Mouse (Mus musculus) heart, adult 11 months (tissue): Measurements from ENCODE around the gene Fam71f1.
"Not testable (repeated sequence)": the region's sequence is repeated elsewhere in the genome, so short reads cannot be mapped to it uniquely, and the experiment has no call there.

Experiments
- DNase-seq: peaks from one replicate; pipeline ENCODE4 v3.0.0; 2022

The Fam71f1 gene

GRCm38 (mm10) chr6:29329514-29329913, 10.6 kb downstream of the Fam71f1 start:
- no peak for DNase-seq

- DNase-seq = not testable (repeated sequence)
Measured at GRCm38 (mm10) chr6:29346512-29346911, 27.6 kb downstream of the Fam71f1 start.

- DNase-seq = peak; percentile 84
Measured at GRCm38 (mm10) chr6:29347189-29347588, 28.2 kb downstream of the Fam71f1 start.

GRCm38 (mm10) chr6:29347665-29348370, 28.9 kb downstream of the Fam71f1 start, which contains the start of gene Calu:
Gene Calu (plus strand): TSS chr6:29348069.
- DNase-seq = peak; percentile 100

- no peak for DNase-seq
Measured at GRCm38 (mm10) chr6:29348371-29348724, 29.4 kb downstream of the Fam71f1 start.

GRCm38 (mm10) chr6:29351613-29352012, 32.7 kb downstream of the Fam71f1 start:
- no peak for DNase-seq

- DNase-seq = peak; percentile 88
Measured at GRCm38 (mm10) chr6:29352816-29353215, 33.9 kb downstream of the Fam71f1 start.

GRCm38 (mm10) chr6:29359386-29359785, 40.4 kb downstream of the Fam71f1 start:
- peak; percentile 89 for DNase-seq

GRCm38 (mm10) chr6:29360211-29360610, 41.3 kb downstream of the Fam71f1 start:
- DNase-seq = peak; percentile 68

- peak; percentile 84 for DNase-seq
Measured at GRCm38 (mm10) chr6:29362246-29363128, 43.5 kb downstream of the Fam71f1 start.

- no peak for DNase-seq
Measured at GRCm38 (mm10) chr6:29363129-29363515, 44.2 kb downstream of the Fam71f1 start.

- DNase-seq = peak; percentile 42
Measured at GRCm38 (mm10) chr6:29365277-29365676, 46.3 kb downstream of the Fam71f1 start.

GRCm38 (mm10) chr6:29377386-29377785, 58.4 kb downstream of the Fam71f1 start:
- DNase-seq = no peak

- no peak for DNase-seq
Measured at GRCm38 (mm10) chr6:29378678-29379077, 59.7 kb downstream of the Fam71f1 start.

GRCm38 (mm10) chr6:29379954-29380353, 61.0 kb downstream of the Fam71f1 start:
- no peak for DNase-seq

GRCm38 (mm10) chr6:29382442-29382841, 63.5 kb downstream of the Fam71f1 start:
- DNase-seq = no peak
